Mouse (Mus musculus) CH12.LX (cell line): ENCODE data around the gene Akap8l. TPM values are rescaled to one million over a fixed set of nuclear protein-coding genes. Genes with fewer than 3 reads are reported as not detected.

Experiments
- DNase-seq: peaks from one replicate; pipeline ENCODE4 v3.0.0-alpha.2; 2013; ENCODE audit errors: extremely low read depth
- H3K27ac ChIP-seq: 2 replicates; pipeline ENCODE4 v1.5.1; 2012; ENCODE audit warnings: low read depth, mild to moderate bottlenecking, control low read depth, moderate library complexity; ENCODE audit not compliant: insufficient read depth
- H3K27me3 ChIP-seq: replicated peaks from 2 replicates; pipeline ENCODE3; 2012; ENCODE audit warnings: inconsistent platforms
- H3K36me3 ChIP-seq, 2 experiments: replicated peaks in 1 of 2; 2 replicates each; pipeline versions ENCODE3 to v1.6.1; 2012; ENCODE audit warnings: inconsistent platforms in 1 of 2, low read length in 1 of 2, mild to moderate bottlenecking in 1 of 2, mixed read lengths in 1 of 2, moderate library complexity in 1 of 2; ENCODE audit not compliant: control insufficient read depth in 1 of 2, insufficient read depth in 1 of 2
- H3K4me1 ChIP-seq, 2 experiments: 2 replicates each; pipeline ENCODE4 v1.6.1; 2012; ENCODE audit warnings: inconsistent platforms in 1 of 2, moderate library complexity in 1 of 2; ENCODE audit not compliant: insufficient read depth in 2 of 2, control insufficient read depth in 1 of 2
- H3K4me2 ChIP-seq: 2 replicates; pipeline ENCODE4 v1.6.1; 2012; ENCODE audit warnings: low read depth, mild to moderate bottlenecking, control low read depth; ENCODE audit not compliant: poor library complexity, insufficient read depth, severe bottlenecking
- H3K4me3 ChIP-seq, 3 experiments: fragments of 150-350 bp in 1 of 3; sonication (generic) in 1 of 3; replicated peaks in 1 of 3; 2 replicates each; pipeline versions ENCODE3 to v1.5.1; 2011 to 2012; ENCODE audit warnings: low read depth in 2 of 3, low read length in 2 of 3, mild to moderate bottlenecking in 2 of 3, moderate library complexity in 2 of 3, control low read depth in 1 of 3, improper control_type of control experiment in 1 of 3, inconsistent platforms in 1 of 3, mixed read lengths in 1 of 3; ENCODE audit not compliant: poor library complexity in 1 of 3
- H3K79me2 ChIP-seq: replicated peaks from 2 replicates; pipeline ENCODE4 v1.6.1; 2012; ENCODE audit warnings: mild to moderate bottlenecking, moderate library complexity; ENCODE audit not compliant: control insufficient read depth, poor library complexity, insufficient read depth, severe bottlenecking; ENCODE audit errors: extremely low read depth
- H3K9ac ChIP-seq: 2 replicates; pipeline ENCODE4 v1.6.1; 2012; ENCODE audit warnings: low read depth, mild to moderate bottlenecking, control low read depth, moderate library complexity; ENCODE audit not compliant: insufficient read depth
- H3K9me3 ChIP-seq: replicated peaks from 2 replicates; pipeline ENCODE3; 2012; ENCODE audit warnings: low read length, inconsistent platforms, mixed read lengths
- CTCF ChIP-seq, 2 experiments: IDR thresholded peaks in 1 of 2; conservative IDR thresholded peaks in 1 of 2; 2 replicates each; pipeline ENCODE4 v1.5.1; 2011 to 2012; ENCODE audit warnings: low read depth in 2 of 2, low read length in 2 of 2, improper control_type of control experiment in 1 of 2, inconsistent platforms in 1 of 2, mild to moderate bottlenecking in 1 of 2, moderate library complexity in 1 of 2
- IRF4 ChIP-seq: IDR thresholded peaks from 2 replicates; pipeline ENCODE4 v1.6.1; 2014; ENCODE audit warnings: low read depth, mild to moderate bottlenecking, inconsistent platforms, low read length, improper control_type of control experiment
- JUND ChIP-seq: conservative IDR thresholded peaks from 2 replicates; pipeline ENCODE4 v1.6.1; 2011; ENCODE audit warnings: low read depth, low read length, improper control_type of control experiment
- MAFK ChIP-seq: IDR thresholded peaks from 2 replicates; pipeline ENCODE4 v1.6.1; 2011; ENCODE audit warnings: low read length, improper control_type of control experiment; ENCODE audit not compliant: insufficient replicate concordance
- MAX ChIP-seq: IDR thresholded peaks from 2 replicates; pipeline ENCODE4 v1.6.1; 2011; ENCODE audit warnings: low read length, improper control_type of control experiment
- MXI1 ChIP-seq: IDR thresholded peaks from 2 replicates; pipeline ENCODE4 v1.6.1; 2011; ENCODE audit warnings: mild to moderate bottlenecking, low read depth, low read length, improper control_type of control experiment
- SIN3A ChIP-seq: IDR thresholded peaks from 2 replicates; pipeline ENCODE4 v1.6.1; 2012; ENCODE audit warnings: low read length, improper control_type of control experiment, inconsistent platforms
- USF1 ChIP-seq: IDR thresholded peaks from 2 replicates; pipeline ENCODE4 v1.6.1; 2014; ENCODE audit warnings: low read depth, mild to moderate bottlenecking, inconsistent platforms, low read length, improper control_type of control experiment
- ZMIZ1 ChIP-seq: IDR thresholded peaks from 2 replicates; pipeline ENCODE4 v1.6.1; 2012; ENCODE audit warnings: low read depth, mild to moderate bottlenecking, inconsistent platforms, low read length, improper control_type of control experiment
- dilution Hi-C: fragments of 300-500 bp; cut with MboI; formaldehyde crosslinking; loops from 2 replicates; pipeline ENCODE4 v1.14.3; 2020; ENCODE audit warnings: low sequenced_read_pairs; ENCODE audit not compliant: extremely low pct_unique_long_range_greater_than_20kb, extremely low pct_ligation_motif_present
- in situ Hi-C: fragments of 300-500 bp; cut with MboI; formaldehyde crosslinking; loops from 3 replicates; pipeline ENCODE4 v1.14.3; 2019; ENCODE audit warnings: low sequenced_read_pairs, low pct_ligation_motif_present, low pct_unique_long_range_greater_than_20kb, mixed read lengths
- polyA plus RNA-seq: library from polyadenylated mRNA; unstranded; fragments of >175 nt; gene quantifications from 2 replicates; pipeline ENCODE4 v1.2.1, GENCODE M21; 2012; ENCODE audit warnings: low read depth; ENCODE audit not compliant: insufficient read length
- total RNA-seq, 2 experiments: library from RNA; depleted of rRNA; stranded (reverse); fragments of 300-350 nt in 1 of 2; fragments of >200 nt in 1 of 2; gene quantifications; 2 replicates each; pipeline ENCODE4 v1.2.3; 2012 to 2014

Gene Akap8l
- total and polyA plus RNA-seq, 3 experiments = 29.6 to 43.4 (median 41.4) TPM

DNA sequence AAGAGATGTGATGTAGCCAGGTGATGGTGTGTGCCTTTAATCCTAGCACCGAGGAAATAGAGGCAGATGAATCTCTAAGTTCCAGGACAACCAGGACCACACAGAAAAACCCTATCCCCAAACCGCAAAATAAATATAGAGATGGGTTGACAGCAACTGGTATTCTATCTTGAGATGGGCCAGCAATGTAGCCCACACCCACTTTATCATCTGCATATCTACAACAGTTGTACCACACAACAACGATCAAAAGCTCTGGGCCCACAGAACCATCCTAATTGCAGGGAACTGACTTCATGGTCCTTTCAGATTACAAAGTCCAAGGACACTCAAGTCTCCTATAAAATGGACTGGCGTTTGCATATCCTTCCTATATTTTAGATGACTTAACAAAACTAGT lies 42.4 kb downstream of the Akap8l start:
- Histone ChIP-seq H3K4me2 (no peak overlapping the region), H3K27ac (no peak overlapping the region), H3K4me1 (no peaks in the 10 kb centered on the region), H3K4me3 (no peak overlapping the region), H3K27me3 (no peaks in the 10 kb centered on the region), H3K79me2 (no peaks in the 10 kb centered on the region; the same call in 1 of the 2 replicates), H3K9me3 (no peaks in the 10 kb centered on the region), H3K9ac (no peak overlapping the region), H3K36me3 (peaks cover 79 to 99% of the 10 kb centered on the region in 2 experiments)
- in situ Hi-C loops (no loop called here), dilution Hi-C loops (no loop called here)
- TF ChIP-seq ZMIZ1 (no peak), SIN3A (no peak), MAFK (no peak), USF1 (no peak)
- DNase-seq = no peak

DNA sequence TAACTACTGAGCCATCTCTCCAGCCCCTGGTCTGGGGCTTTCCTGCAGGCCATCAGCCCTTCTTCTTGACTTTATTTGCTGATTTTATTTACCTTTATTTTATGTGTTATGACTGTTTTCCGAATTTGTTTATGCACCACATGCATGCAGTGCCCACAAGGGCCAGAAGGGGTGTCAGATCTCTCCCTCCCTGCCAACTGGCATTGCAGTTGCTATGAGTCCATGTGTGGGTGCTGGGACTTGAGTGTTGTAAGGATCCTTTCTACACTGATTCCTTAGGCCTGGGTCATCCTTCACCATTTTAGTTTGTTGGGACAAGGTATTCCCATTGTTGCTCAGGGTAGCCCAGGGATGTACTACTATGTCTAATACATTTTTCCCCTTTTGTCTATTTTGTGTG lies 52.3 kb downstream of the Akap8l start:
- in situ Hi-C loops = no loop called here
- H3K4me3 ChIP-seq = no peak overlapping the region
- dilution Hi-C loops = no loop called here

DNA sequence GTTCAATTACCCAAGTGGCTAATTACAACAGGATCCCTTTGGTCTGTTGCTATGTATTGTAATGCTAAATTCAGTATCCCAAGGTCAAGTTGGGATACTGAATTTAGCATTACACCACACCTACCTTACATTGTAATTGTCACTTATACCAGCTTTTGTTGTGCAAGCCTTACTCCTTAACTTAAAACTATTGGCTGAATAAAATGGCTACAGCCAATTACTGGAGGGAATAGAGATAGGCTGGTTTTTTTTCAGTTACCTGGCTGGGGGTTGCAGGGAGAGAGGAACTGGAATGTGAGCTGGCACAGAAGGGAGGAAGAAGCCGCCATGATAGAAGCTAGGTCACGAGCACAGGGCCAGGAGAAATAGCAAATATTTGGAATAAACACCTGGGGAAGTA lies 54.5 kb downstream of the Akap8l start:
- Histone ChIP-seq H3K27me3 (no peaks in the 10 kb centered on the region), H3K36me3 (peaks cover 0 to under 1% of the 10 kb centered on the region in 2 experiments), H3K27ac (no peak overlapping the region), H3K9me3 (peaks cover 2% of the 10 kb centered on the region), H3K4me2 (no peak overlapping the region), H3K79me2 (no peaks in the 10 kb centered on the region), H3K4me3 (no peak overlapping the region), H3K9ac (no peak overlapping the region), H3K4me1 (0 out of 4 replicates have a peak, but pooled peaks cover 0 to 7% of the 10 kb centered on the region in 2 experiments)
- TF ChIP-seq MAX (no peak), IRF4 (no peak), ZMIZ1 (no peak), JUND (no peak)
- in situ Hi-C loops = no loop called here
- DNase-seq = no peak
- dilution Hi-C loops = no loop called here

More for the DNA sequence above, 52.3 kb downstream of the Akap8l start:
- TF ChIP-seq MXI1 (no peak), CTCF (conservative IDR thresholded peaks at IDR 0.05 in 1 of 2, IDR thresholded peaks at IDR 0.05 in 1 of 2; ENCODE audit: low read depth in 2 of 2, low read length in 2 of 2) (peak in 1 of 2 experiments; percentile 11; a peak in 1 of 4 replicates), IRF4 (no peak)
- Histone ChIP-seq H3K27me3 (no peaks in the 10 kb centered on the region), H3K36me3 (peaks cover 0 to 5% of the 10 kb centered on the region in 2 experiments), H3K79me2 (no peaks in the 10 kb centered on the region), H3K9ac (no peak overlapping the region), H3K4me1 (no peaks in the 10 kb centered on the region), H3K27ac (no peak overlapping the region), H3K4me2 (no peak overlapping the region), H3K9me3 (no peaks in the 10 kb centered on the region)
- no peak for DNase-seq
